Mouse (Mus musculus): ENCODE results near the gene Sspn.

DNA sequence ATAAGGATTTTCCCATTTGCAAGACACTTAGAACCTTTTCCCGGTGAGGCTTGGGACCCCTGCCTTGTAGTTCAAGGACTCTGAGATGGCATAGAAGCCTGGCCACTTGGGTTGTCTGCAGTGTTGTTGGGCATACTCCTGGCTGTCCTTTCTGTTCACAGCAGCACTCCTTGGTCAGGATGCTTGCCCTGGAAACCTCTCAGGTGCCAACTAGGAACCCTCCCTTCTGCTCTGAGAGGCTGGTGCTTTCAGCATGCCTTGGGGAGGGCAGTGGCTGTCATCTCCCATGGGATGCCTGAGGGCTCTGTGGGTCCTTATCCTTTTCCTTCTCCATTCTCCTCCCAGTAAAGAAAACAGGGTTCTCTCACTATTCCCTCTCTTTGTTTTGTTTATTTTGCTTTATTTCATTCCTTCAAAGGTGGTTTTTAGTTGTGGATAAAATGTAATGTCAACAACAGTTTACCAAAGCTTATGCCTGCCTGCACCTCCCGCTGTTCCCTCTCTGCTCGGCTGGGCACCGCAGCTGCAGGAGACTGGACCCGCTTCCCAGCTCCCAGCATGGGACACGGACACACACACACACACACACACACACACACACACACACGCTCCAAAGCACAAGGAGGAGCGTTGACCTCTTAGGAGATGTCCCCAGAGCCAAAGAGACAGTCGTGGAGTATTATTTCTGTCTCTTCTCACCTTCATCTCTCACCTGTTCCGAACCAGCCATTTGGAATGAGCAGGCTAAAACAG lies 77.9 kb downstream of the Sspn start:
- no peak for TF ChIP-seq TAL1 (IDR thresholded peaks at IDR 0.05; ENCODE audit: low read length)
- TF ChIP-seq CTCF (IDR thresholded peaks at IDR 0.05 in 2 of 3, conservative IDR thresholded peaks at IDR 0.05 in 1 of 3; ENCODE audit: control insufficient read depth in 1 of 3, insufficient read depth in 1 of 3, low read depth in 2 of 3, low read length in 3 of 3, poor library complexity in 1 of 3, severe bottlenecking in 1 of 3) = no peak
- TF ChIP-seq MEF2A (IDR thresholded peaks at IDR 0.05; ENCODE audit: extremely low read depth, insufficient replicate concordance, low read depth, low read length, poor library complexity, severe bottlenecking) = no peak
- TF ChIP-seq ZC3H11A (IDR thresholded peaks at IDR 0.05; ENCODE audit: low read depth, low read length) = no peak
- TF ChIP-seq RCOR1 (IDR thresholded peaks at IDR 0.05; ENCODE audit: low read depth, low read length) = no peak
- no peak for TF ChIP-seq RAD21 (IDR thresholded peaks at IDR 0.05; ENCODE audit: low read depth, low read length)
- no peak for TF ChIP-seq MAFK (IDR thresholded peaks at IDR 0.05; ENCODE audit: borderline replicate concordance, low read depth, low read length)
- TF ChIP-seq POLR2A (IDR thresholded peaks at IDR 0.05; ENCODE audit: control insufficient read depth in 1 of 2, insufficient read depth in 1 of 2, low read depth in 1 of 2, low read length in 2 of 2, poor library complexity in 1 of 2) = no peak
- TF ChIP-seq E2F4 (IDR thresholded peaks at IDR 0.05; ENCODE audit: borderline replicate concordance, low read depth, low read length) = no peak
- TF ChIP-seq TCF12 (IDR thresholded peaks at IDR 0.05; ENCODE audit: low read depth, low read length) = no peak

All from MEL (cell line).